ENCODE assay signal across 8 mouse cellular contexts in genomic region chr2:117438586-117439371, GRCm38 (mm10).
A peak's percentile ranks its signal among the peaks of the same experiment; 100 is the strongest.
DNase-seq lines count a peak whose midpoint lies in the region; ATAC-seq and TF ChIP-seq lines count a peak whose summit lies in the region.

No protein-coding gene starts in this region.

- TF ChIP-seq EP300 in heart, adult 2 months (IDR thresholded peaks at IDR 0.05; ENCODE audit: insufficient read depth, low read depth, low read length) = no peak

- no peaks in the 10 kb centered on the region for H3K79me2 ChIP-seq in heart, adult 2 months (replicated peaks; ENCODE audit: control insufficient read depth, insufficient read depth, low read length)

- no peak overlapping the region for H3K4me2 ChIP-seq in heart, embryonic 12.5 days
- no peak overlapping the region for H3K4me2 ChIP-seq in intestine, postnatal 0 days (replicated peaks; ENCODE audit: low read depth)
- no peak overlapping the region for H3K4me2 ChIP-seq in midbrain, embryonic 13.5 days (replicated peaks)

- peak; percentile 54 to 62 for DNase-seq in heart, adult 2 months
- peak; percentile 51 for DNase-seq in cerebellum, adult 8-10 months
- peak; percentile 85 to 93 for DNase-seq in frontal cortex, adult 2 months (ENCODE audit: extremely low spot score in 1 of 2, low spot score in 1 of 2)
- DNase-seq in left cerebral cortex, postnatal 10 days (ENCODE audit: extremely low spot score in 1 of 2, low spot score in 2 of 2) = peak; percentile 78 to 89
- DNase-seq in spleen, adult 12 weeks (ENCODE audit: low spot score) = peak; percentile 48

- no peaks in the 10 kb centered on the region for H3K4me1 ChIP-seq in heart, adult 2 months (ENCODE audit: control insufficient read depth, insufficient read depth, low read length)
- H3K4me1 ChIP-seq in heart, embryonic 12.5 days (replicated peaks) = 0 out of 2 replicates have a peak, but pooled peaks cover under 1% of the 10 kb centered on the region
- no peaks in the 10 kb centered on the region for H3K4me1 ChIP-seq in intestine, postnatal 0 days (replicated peaks; ENCODE audit: control insufficient read depth, insufficient read depth, low read length)
- no peaks in the 10 kb centered on the region for H3K4me1 ChIP-seq in midbrain, embryonic 13.5 days (replicated peaks)

- H3K27me3 ChIP-seq in heart, adult 2 months (ENCODE audit: control insufficient read depth, insufficient read depth, low read length) = no peaks in the 10 kb centered on the region
- H3K27me3 ChIP-seq in heart, embryonic 12.5 days (replicated peaks) = no peaks in the 10 kb centered on the region
- H3K27me3 ChIP-seq in intestine, postnatal 0 days (replicated peaks; ENCODE audit: control insufficient read depth, insufficient read depth, low read length) = no peaks in the 10 kb centered on the region
- no peaks in the 10 kb centered on the region for H3K27me3 ChIP-seq in midbrain, embryonic 13.5 days

- no peak for ATAC-seq in heart, embryonic 12.5 days (ENCODE audit: insufficient number of reproducible peaks, low FRiP score)
- no peak for ATAC-seq in intestine, postnatal 0 days
- peak; percentile 90 for ATAC-seq in midbrain, embryonic 13.5 days

- TF ChIP-seq POLR2A in heart, adult 2 months (IDR thresholded peaks at IDR 0.05; ENCODE audit: insufficient read depth, low read depth, low read length) = no peak

- no peak overlapping the region for H3K4me3 ChIP-seq in heart, adult 2 months
- no peak overlapping the region for H3K4me3 ChIP-seq in heart, embryonic 12.5 days
- no peak overlapping the region for H3K4me3 ChIP-seq in intestine, postnatal 0 days (ENCODE audit: low read depth, low read length)
- no peak overlapping the region for H3K4me3 ChIP-seq in midbrain, embryonic 13.5 days (replicated peaks)

- peak; percentile 88 for TF ChIP-seq CTCF in heart, adult 2 months (IDR thresholded peaks at IDR 0.05)
- peak; percentile 96 for TF ChIP-seq CTCF in intestine, postnatal 0 days (IDR thresholded peaks at IDR 0.05; ENCODE audit: low read depth)

- H3K9ac ChIP-seq in heart, adult 2 months (ENCODE audit: low read depth, low read length) = no peak overlapping the region
- H3K9ac ChIP-seq in heart, embryonic 12.5 days = no peak overlapping the region
- no peak overlapping the region for H3K9ac ChIP-seq in intestine, postnatal 0 days (ENCODE audit: low read depth, low read length)
- H3K9ac ChIP-seq in midbrain, embryonic 13.5 days (replicated peaks) = no peak overlapping the region

- H3K27ac ChIP-seq in heart, adult 2 months = no peak overlapping the region
- H3K27ac ChIP-seq in heart, embryonic 12.5 days (ENCODE audit: poor library complexity, severe bottlenecking) = no peak overlapping the region
- no peak overlapping the region for H3K27ac ChIP-seq in intestine, postnatal 0 days (ENCODE audit: low read depth, low read length)
- no peak overlapping the region for H3K27ac ChIP-seq in midbrain, embryonic 13.5 days

- H3K36me3 ChIP-seq in heart, adult 2 months (ENCODE audit: control insufficient read depth, insufficient read depth, low read length) = no peaks in the 10 kb centered on the region
- H3K36me3 ChIP-seq in heart, embryonic 12.5 days = no peaks in the 10 kb centered on the region
- H3K36me3 ChIP-seq in intestine, postnatal 0 days (ENCODE audit: control insufficient read depth, insufficient read depth) = no peaks in the 10 kb centered on the region
- no peaks in the 10 kb centered on the region for H3K36me3 ChIP-seq in midbrain, embryonic 13.5 days

- intact Hi-C loops in heart, adult 2 months (cut with DNase I) = loop anchor here (1.0 to 5.0 kb wide), 3 partner anchors 96 to 541 kb away; partner anchors contain the start of gene Rasgrp1
- intact Hi-C loops in left cerebral cortex, postnatal 10 days (cut with DNase I) = loop anchor here (2.0 to 10.0 kb wide), 2 partner anchors 176 to 544 kb away; no protein-coding TSS in a partner anchor

- no peaks in the 10 kb centered on the region for H3K9me3 ChIP-seq in heart, embryonic 12.5 days (replicated peaks)
- H3K9me3 ChIP-seq in intestine, postnatal 0 days (ENCODE audit: control insufficient read depth) = no peaks in the 10 kb centered on the region
- H3K9me3 ChIP-seq in midbrain, embryonic 13.5 days = no peaks in the 10 kb centered on the region

- 61% methylated on average over 8 of the region's 8 CpGs for WGBS in heart, adult 2 months
- WGBS in heart, embryonic 12.5 days = 59% methylated on average over 8 of the region's 8 CpGs
- 60% methylated on average over 8 of the region's 8 CpGs for WGBS in intestine, postnatal 0 days
- 69% methylated on average over 8 of the region's 8 CpGs for WGBS in midbrain, embryonic 13.5 days
